Mouse (Mus musculus) testis, adult 2 months (tissue): Measurements from ENCODE around the gene Cldn15. TPM values are rescaled to one million over a fixed set of nuclear protein-coding genes. Genes with fewer than 3 reads are reported as not detected.

Source experiments
- H3K27ac ChIP-seq: fragments of 200-500 bp; 2 replicates; pipeline ENCODE4 v1.5.1; 2012; ENCODE audit warnings: low read depth, low read length; ENCODE audit not compliant: control insufficient read depth, insufficient read depth
- H3K27me3 ChIP-seq: fragments of 200-500 bp; 2 replicates; pipeline ENCODE4 v1.6.1; 2012; ENCODE audit warnings: mild to moderate bottlenecking, low read length, moderate library complexity; ENCODE audit not compliant: control insufficient read depth, insufficient read depth
- H3K36me3 ChIP-seq: fragments of 200-500 bp; 2 replicates; pipeline ENCODE4 v1.6.1; 2012; ENCODE audit warnings: mild to moderate bottlenecking, low read length; ENCODE audit not compliant: control insufficient read depth, insufficient read depth
- H3K4me1 ChIP-seq: fragments of 200-500 bp; 2 replicates; pipeline ENCODE4 v1.6.1; 2012; ENCODE audit warnings: low read length; ENCODE audit not compliant: control insufficient read depth, insufficient read depth
- H3K4me3 ChIP-seq: fragments of 200-500 bp; 2 replicates; pipeline ENCODE4 v1.5.1; 2012; ENCODE audit warnings: low read depth, mild to moderate bottlenecking, low read length, moderate library complexity, mixed read lengths; ENCODE audit not compliant: control insufficient read depth
- CTCF ChIP-seq: fragments of 200-500 bp; IDR thresholded peaks from 2 replicates; pipeline ENCODE4 v1.5.1; 2012; ENCODE audit warnings: low read depth, mild to moderate bottlenecking, inconsistent platforms, low read length, moderate library complexity; ENCODE audit not compliant: control insufficient read depth, insufficient read depth, insufficient replicate concordance
- POLR2A ChIP-seq: fragments of 200-500 bp; IDR thresholded peaks from 2 replicates; pipeline ENCODE4 v1.6.1; 2012; ENCODE audit warnings: low read depth, mild to moderate bottlenecking, inconsistent platforms, low read length, moderate library complexity; ENCODE audit not compliant: control insufficient read depth
- polyA plus RNA-seq: library from polyadenylated mRNA; depleted of rRNA; stranded (reverse); fragments of >200 nt; gene quantifications from 2 replicates; pipeline ENCODE4 v1.2.3, GENCODE M21; 2012

The Cldn15 gene
- polyA plus RNA-seq, 1 experiment, result 0.25 TPM

DNA sequence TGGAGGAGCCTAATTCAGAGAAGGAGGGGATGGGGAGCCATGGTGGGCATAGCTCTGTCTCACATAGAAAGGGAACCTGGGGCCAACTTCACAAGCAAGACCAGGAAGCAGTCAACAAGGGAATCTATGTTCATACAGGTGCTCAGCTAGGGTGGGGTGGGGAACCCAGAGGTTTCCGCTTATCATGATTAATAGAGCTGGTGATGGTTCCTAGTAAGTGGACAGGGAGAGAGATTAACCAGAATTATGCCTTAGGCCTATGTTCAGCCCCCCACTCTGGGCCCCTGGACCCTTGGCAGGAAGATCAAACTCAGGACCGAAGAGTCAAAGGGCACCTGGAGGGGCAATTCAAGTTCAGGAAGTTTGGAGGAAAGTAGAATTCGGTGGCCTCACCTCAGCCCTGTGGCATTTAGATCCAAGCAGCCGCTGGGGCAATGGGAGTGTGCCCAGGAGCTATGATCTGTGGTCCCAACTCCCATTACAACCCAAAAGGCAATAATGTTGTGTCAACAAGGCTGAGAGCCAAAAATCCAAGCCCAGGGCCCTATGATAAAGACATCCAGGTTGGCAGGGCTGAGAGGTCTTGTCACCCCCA is 542 bp downstream of the Cldn15 start:
- Histone ChIP-seq H3K4me1 (peaks cover 6% of the 10 kb centered on the region), H3K36me3 (no peaks in the 10 kb centered on the region; the same call in 1 of the 2 replicates), H3K4me3 (no peak overlapping the region), H3K27me3 (no peaks in the 10 kb centered on the region), H3K27ac (no peak overlapping the region)
- no peak for TF ChIP-seq POLR2A

DNA sequence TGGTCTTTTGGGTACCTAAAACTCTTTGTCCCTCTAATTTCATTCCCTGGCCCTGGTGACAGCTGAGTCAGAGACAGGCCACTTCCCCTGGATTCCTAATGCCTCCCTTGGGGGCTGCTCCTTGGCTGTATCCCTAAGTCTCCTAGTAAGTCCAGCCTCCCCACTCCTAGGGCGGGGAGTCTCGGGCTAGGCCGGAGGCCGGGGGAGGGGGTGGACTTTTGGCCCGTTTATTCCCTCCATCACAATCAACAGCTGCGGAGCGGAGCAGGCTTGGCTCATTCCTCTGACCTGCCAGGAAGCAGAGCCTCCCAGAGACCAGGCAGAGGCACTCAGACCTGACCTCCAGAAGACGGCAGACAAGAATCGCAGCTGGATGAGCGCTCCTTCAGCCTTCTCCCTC is 1.2 kb downstream of the Cldn15 start:
- no peak for TF ChIP-seq POLR2A
- no peak for TF ChIP-seq CTCF
- H3K4me1 ChIP-seq, result peaks cover 3% of the 10 kb centered on the region
- no peak overlapping the region for H3K4me3 ChIP-seq
- no peak overlapping the region for H3K27ac ChIP-seq
- no peaks in the 10 kb centered on the region for H3K27me3 ChIP-seq
- H3K36me3 ChIP-seq, result no peaks in the 10 kb centered on the region; the same call in 1 of the 2 replicates

DNA sequence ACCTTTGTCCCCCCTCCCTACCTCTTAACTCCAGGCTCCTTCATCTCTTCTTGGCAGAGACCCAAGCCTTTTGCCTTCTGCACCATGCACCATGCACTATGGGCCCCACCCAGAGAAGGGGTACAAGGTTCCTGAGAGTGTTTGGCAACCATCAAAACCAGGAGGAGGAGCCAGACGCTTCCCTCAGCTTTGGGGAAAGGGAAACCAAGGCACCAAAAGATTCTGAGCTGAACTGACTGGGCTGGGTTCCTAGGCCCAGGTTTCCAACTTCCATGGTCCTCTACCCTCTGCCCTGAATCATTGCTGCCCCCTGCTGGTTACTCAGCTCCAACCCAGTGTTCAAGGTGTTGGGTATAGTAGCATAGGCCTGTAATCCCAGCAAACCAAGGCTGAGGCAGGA is 4.3 kb downstream of the Cldn15 start:
- peak; percentile 54; the same call in 1 of the 2 replicates for TF ChIP-seq CTCF
- TF ChIP-seq POLR2A, result no peak
- H3K36me3 ChIP-seq, result no peaks in the 10 kb centered on the region; the same call in 1 of the 2 replicates
- no peaks in the 10 kb centered on the region for H3K27me3 ChIP-seq
- H3K4me1 ChIP-seq, result no peaks in the 10 kb centered on the region
- H3K27ac ChIP-seq, result no peak overlapping the region
- H3K4me3 ChIP-seq, result no peak overlapping the region

DNA sequence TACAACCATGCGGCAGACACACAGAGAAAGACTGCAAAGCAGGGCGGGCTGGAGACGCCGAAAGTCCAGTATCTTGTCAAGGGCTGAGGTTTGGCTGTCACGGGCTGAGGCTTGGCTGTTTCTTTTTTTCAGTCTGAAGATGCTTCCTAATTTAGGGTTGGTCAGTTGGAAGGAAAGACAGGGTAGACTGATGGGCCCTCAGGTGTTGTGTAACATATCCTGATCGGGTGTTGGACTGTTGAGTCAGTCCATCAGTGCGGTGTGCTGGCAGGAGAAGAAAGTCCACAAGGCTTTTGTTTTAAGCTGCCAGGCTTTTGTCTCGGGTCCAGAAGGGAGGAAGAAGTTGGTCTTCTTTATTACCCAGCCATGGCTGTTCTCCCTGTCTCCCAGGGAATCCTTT is 7.3 kb downstream of the Cldn15 start:
- H3K4me3 ChIP-seq, result no peak overlapping the region

DNA sequence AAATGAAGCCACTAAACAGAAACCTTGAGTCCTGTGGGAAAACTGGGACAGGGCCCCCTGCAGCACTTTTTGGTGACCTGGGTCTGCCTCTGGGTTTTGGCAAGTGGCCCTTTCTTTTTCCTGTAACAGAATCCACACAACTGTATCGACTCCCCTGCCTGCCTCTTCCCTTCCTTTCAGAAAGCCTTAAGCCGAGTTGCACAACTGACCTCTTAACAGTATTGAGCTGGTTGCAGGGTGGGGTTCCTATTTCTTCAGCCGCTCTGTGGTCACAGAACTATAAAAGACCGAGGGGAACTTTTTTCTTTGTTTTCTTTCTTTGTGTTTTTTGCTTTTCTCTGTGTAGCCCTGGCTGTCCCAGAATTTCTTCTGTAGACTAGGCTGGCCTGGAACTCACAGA is 11.4 kb downstream of the Cldn15 start:
- no peaks in the 10 kb centered on the region for H3K27me3 ChIP-seq
- H3K4me1 ChIP-seq, result 0 out of 2 replicates have a peak, but pooled peaks cover 2% of the 10 kb centered on the region
- H3K4me3 ChIP-seq, result no peak overlapping the region
- H3K36me3 ChIP-seq, result no peaks in the 10 kb centered on the region
- TF ChIP-seq POLR2A (no peak), CTCF (no peak)
- H3K27ac ChIP-seq, result no peak overlapping the region

More for the DNA sequence above, 7.3 kb downstream of the Cldn15 start:
- no peak overlapping the region for H3K27ac ChIP-seq
- H3K4me1 ChIP-seq, result no peaks in the 10 kb centered on the region
- TF ChIP-seq POLR2A (no peak), CTCF (no peak)
- no peaks in the 10 kb centered on the region for H3K36me3 ChIP-seq
- H3K27me3 ChIP-seq, result no peaks in the 10 kb centered on the region

DNA sequence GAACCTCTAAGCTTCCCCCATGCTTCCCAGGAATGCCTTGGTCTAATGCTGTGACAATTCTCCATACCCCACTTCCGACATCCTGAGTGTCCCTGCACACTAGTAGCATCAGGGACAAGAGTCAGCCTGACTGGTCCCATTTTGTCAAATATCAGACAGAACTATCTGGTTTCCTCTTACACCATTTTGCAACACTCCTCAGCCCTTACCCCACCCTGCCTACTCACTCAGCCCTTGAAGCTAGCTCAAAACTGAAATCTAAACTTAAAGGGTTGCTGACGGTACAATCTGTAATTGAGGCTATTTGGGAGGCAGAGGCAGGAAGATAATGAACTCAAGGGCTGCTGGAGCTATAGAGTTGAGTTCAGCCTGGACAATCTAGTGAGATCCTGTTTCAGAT is 13.3 kb downstream of the Cldn15 start:
- TF ChIP-seq CTCF (no peak), POLR2A (no peak)
- Histone ChIP-seq H3K4me1 (0 out of 2 replicates have a peak, but pooled peaks cover 2% of the 10 kb centered on the region), H3K27ac (no peak overlapping the region), H3K36me3 (no peaks in the 10 kb centered on the region; the same call in 1 of the 2 replicates), H3K4me3 (no peak overlapping the region), H3K27me3 (no peaks in the 10 kb centered on the region)

DNA sequence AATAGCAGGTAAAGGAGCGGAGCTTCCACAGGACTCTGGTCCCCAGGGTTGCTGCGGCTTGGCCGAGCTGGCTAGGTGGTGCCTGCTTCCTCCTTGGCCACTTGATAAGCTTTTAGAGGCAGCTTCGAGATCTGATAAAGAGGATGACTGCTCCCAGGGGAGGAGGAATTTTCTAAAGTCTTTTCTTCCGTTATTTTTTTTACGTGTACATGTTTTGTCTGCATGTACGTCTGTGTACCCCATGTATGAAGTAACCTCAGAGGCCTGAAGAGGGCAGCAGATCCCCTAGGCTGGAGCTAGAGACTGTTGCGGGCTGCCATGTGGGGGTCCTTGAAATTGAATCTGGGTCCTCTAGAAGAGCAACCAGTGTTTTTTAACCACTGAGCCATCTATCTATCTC is 14.6 kb downstream of the Cldn15 start:
- H3K4me3 ChIP-seq, result no peak overlapping the region
- H3K4me1 ChIP-seq, result peaks cover 2% of the 10 kb centered on the region; the same call in 1 of the 2 replicates
- TF ChIP-seq POLR2A (no peak), CTCF (no peak)
- no peak overlapping the region for H3K27ac ChIP-seq
- no peaks in the 10 kb centered on the region for H3K27me3 ChIP-seq
- H3K36me3 ChIP-seq, result no peaks in the 10 kb centered on the region; the same call in 1 of the 2 replicates

DNA sequence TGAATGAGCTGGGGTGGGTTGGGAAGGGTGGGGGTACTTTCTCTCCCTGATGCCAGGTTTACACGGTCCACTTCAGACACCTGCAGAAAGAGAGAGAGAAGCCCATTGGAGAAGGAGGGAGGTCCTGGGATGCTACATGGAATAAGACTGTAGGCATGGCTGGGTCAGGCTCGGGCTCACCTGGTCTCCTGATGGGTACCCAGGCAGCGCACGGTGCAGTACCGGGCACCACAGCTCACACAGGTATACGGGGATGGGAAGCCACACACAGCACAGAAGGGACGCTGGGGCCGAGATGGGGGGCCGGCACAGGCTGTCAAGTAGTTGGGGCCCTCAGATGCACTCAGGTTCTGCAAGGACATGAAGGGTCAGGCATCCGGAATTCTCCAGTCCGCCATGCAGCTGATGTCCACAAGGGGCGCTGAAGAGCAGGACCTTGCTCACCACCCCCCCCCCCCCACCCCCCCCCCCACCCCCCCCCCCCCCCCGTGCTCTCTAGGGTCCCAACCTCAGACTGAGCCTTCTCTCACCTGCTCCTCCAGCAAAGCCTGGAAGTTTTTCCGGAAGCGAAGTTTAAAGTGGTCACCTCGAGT is 16.0 kb downstream of the Cldn15 start:
- Histone ChIP-seq H3K4me1 (peaks cover 7% of the 10 kb centered on the region), H3K4me3 (no peak overlapping the region), H3K27ac (no peak overlapping the region), H3K27me3 (no peaks in the 10 kb centered on the region), H3K36me3 (no peaks in the 10 kb centered on the region; the same call in 1 of the 2 replicates)
- TF ChIP-seq CTCF (peak; percentile 52; the same call in 1 of the 2 replicates), POLR2A (no peak)
